Mouse (Mus musculus): ENCODE measurements around the gene Fam102b.

DNA sequence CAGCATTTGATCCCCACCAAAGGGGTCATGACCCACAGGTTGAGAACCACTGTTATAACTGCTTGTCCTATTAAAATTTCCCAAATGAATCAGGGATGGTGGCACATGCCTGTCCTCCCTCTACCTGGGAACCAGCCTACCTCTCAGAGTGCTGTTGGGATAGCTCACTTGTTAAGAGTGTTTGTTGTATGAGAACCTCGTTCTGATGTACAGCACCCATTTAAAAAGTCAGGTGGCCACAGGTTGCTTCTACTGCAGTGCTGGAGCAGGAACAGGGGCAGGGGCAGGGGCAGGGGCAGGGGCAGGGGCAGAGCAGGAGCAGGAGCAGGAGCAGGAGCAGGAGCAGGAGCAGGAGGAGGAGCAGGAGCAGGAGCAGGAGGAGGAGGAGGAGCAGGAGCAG is 28.2 kb downstream of the Fam102b start:
- TF ChIP-seq CTCF (IDR thresholded peaks at IDR 0.05; ENCODE audit: low read depth, low read length) (no peak), POLR2A (IDR thresholded peaks at IDR 0.05; ENCODE audit: borderline replicate concordance, low read depth, low read length) (no peak)

Measured in bone marrow macrophage, adult 2 months (primary cell).